20 mouse cellular contexts compared by ENCODE assay signal in the genomic region with DNA sequence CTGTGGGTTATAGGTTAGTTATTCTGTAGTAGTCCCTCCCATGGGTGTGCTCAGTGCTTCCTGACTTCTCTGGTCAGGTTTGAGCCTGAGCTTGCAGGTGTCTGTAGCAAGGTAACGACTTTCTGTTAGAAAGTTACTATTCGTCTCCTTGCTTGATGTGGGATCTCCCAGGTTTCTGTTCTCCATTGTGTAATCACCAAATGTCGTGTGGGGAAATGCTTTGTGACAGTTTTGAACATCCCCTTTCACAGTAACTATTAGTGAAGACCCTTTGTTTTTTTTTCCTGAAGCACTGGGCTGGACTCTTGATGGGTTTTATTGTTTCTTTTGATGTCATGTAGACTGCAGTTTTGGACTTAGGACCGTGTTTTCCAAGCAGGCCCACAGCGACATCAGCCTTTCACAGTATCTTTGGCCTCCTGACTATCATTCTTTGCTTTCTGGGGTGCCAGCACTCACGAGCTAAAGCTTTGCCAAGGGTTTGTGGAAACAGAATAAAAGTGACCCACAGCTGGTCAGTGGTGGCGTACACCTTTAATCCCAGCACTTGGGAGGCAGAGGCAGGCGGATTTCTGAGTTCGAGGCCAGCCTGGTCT. TPM values are rescaled to one million over a fixed set of nuclear protein-coding genes. Genes with fewer than 3 reads are reported as not detected.
DNase-seq lines count a peak whose midpoint lies in the region; ATAC-seq and TF ChIP-seq lines count a peak whose summit lies in the region.
"Had no signal": no experiment of that assay in that cellular context is flagged by ENCODE, and none has a peak within 500 bp of the region (broad histone marks: within the 10 kb centered on the region; RNA-seq: fewer than 3 reads in every experiment).

No protein-coding gene starts in this region.

- H3K4me3 ChIP-seq in heart, embryonic 16.5 days (ENCODE audit: low read length), result no peak overlapping the region
- no peak overlapping the region for H3K4me3 ChIP-seq in lung, embryonic 15.5 days
- no peak overlapping the region for H3K4me3 ChIP-seq in lung, adult 2 months (replicated peaks; ENCODE audit: extremely low read depth, low read depth, low read length)
- no peak overlapping the region for H3K4me3 ChIP-seq in intestine, postnatal 0 days (ENCODE audit: low read depth, low read length)
- H3K4me3 ChIP-seq in forebrain, embryonic 14.5 days (ENCODE audit: low read depth, low read length), result no peak overlapping the region
- H3K4me3 ChIP-seq: forebrain, embryonic 13.5 days; hindbrain, embryonic 10.5 days; midbrain, embryonic 13.5 days; myocyte; neural tube, embryonic 15.5 days had no signal

- DNase-seq in heart, adult 9 months (ENCODE audit: low spot score in 2 of 2), result no peak
- no peak for DNase-seq in lung, adult 2 months
- no peak for DNase-seq in forebrain, embryonic 14.5 days (ENCODE audit: low spot score)
- no peak for DNase-seq in spleen, adult 18-20 months
- DNase-seq: adrenal gland, postnatal 36 days; cerebellum, adult 9-11 months; embryo, embryonic 11 days; kidney, postnatal 10 days; right cerebral cortex, postnatal 25 days; thymus, postnatal 36 days had no signal

- no peak for TF ChIP-seq POLR2A in lung, adult 2 months (IDR thresholded peaks at IDR 0.05; ENCODE audit: borderline replicate concordance, extremely low read depth, low read depth, low read length)

- peak overlapping the region; percentile 78 for H3K27ac ChIP-seq in heart, embryonic 16.5 days (ENCODE audit: low read length)
- H3K27ac ChIP-seq in lung, embryonic 15.5 days, result peak overlapping the region; percentile 73; the same call in 1 of the 2 replicates
- peak overlapping the region; percentile 1; the same call in 1 of the 2 replicates for H3K27ac ChIP-seq in intestine, postnatal 0 days (ENCODE audit: low read depth, low read length)
- no peak overlapping the region for H3K27ac ChIP-seq in forebrain, embryonic 14.5 days (ENCODE audit: low read depth, low read length)
- H3K27ac ChIP-seq: forebrain, embryonic 13.5 days; hindbrain, embryonic 10.5 days; macrophage; midbrain, embryonic 13.5 days; neural tube, embryonic 15.5 days had no signal

- H3K36me3 ChIP-seq in heart, embryonic 16.5 days (ENCODE audit: control insufficient read depth, insufficient read depth), result peaks cover 26% of the 10 kb centered on the region
- H3K36me3 ChIP-seq in lung, embryonic 15.5 days, result peaks cover 31% of the 10 kb centered on the region; the same call in 1 of the 2 replicates
- peaks cover 32% of the 10 kb centered on the region; the same call in 1 of the 2 replicates for H3K36me3 ChIP-seq in intestine, postnatal 0 days (ENCODE audit: control insufficient read depth, insufficient read depth)
- H3K36me3 ChIP-seq in forebrain, embryonic 14.5 days (ENCODE audit: control insufficient read depth, insufficient read depth, low read length), result peaks cover 53% of the 10 kb centered on the region

- H3K27me3 ChIP-seq in heart, embryonic 16.5 days (ENCODE audit: control insufficient read depth, insufficient read depth, low read length), result no peaks in the 10 kb centered on the region
- H3K27me3 ChIP-seq in lung, embryonic 15.5 days, result no peaks in the 10 kb centered on the region
- no peaks in the 10 kb centered on the region for H3K27me3 ChIP-seq in intestine, postnatal 0 days (replicated peaks; ENCODE audit: control insufficient read depth, insufficient read depth, low read length)
- no peaks in the 10 kb centered on the region for H3K27me3 ChIP-seq in forebrain, embryonic 14.5 days (replicated peaks; ENCODE audit: control insufficient read depth, insufficient read depth, low read length)
- H3K27me3 ChIP-seq: forebrain, embryonic 13.5 days; midbrain, embryonic 13.5 days; neural tube, embryonic 15.5 days had no signal

- ATAC-seq in heart, embryonic 16.5 days (replicated peaks; ENCODE audit: extremely low read depth, insufficient read depth, low FRiP score), result no peak
- no peak for ATAC-seq in lung, embryonic 15.5 days (ENCODE audit: borderline replicate concordance, extremely low read depth, low FRiP score, low TSS enrichment)
- peak; percentile 42 for ATAC-seq in common myeloid progenitor, adult 5-6 weeks (replicated peaks; ENCODE audit: low read depth, poor library complexity, severe bottlenecking)
- no peak for ATAC-seq in intestine, postnatal 0 days
- ATAC-seq in forebrain, embryonic 14.5 days, result no peak
- ATAC-seq: forebrain, embryonic 13.5 days; midbrain, embryonic 13.5 days had no signal

- H3K9me3 ChIP-seq in heart, embryonic 16.5 days (replicated peaks; ENCODE audit: control insufficient read depth, low read length), result no peaks in the 10 kb centered on the region
- H3K9me3 ChIP-seq in lung, embryonic 15.5 days, result no peaks in the 10 kb centered on the region
- no peaks in the 10 kb centered on the region for H3K9me3 ChIP-seq in intestine, postnatal 0 days (ENCODE audit: control insufficient read depth)
- no peaks in the 10 kb centered on the region for H3K9me3 ChIP-seq in forebrain, embryonic 14.5 days (replicated peaks; ENCODE audit: control insufficient read depth, low read length)
- H3K9me3 ChIP-seq: forebrain, embryonic 13.5 days; hindbrain, embryonic 10.5 days; midbrain, embryonic 13.5 days; neural tube, embryonic 15.5 days had no signal

- 81% methylated on average over 9 of the region's 9 CpGs for WGBS in heart, embryonic 16.5 days
- 82% methylated on average over 9 of the region's 9 CpGs for WGBS in lung, embryonic 15.5 days
- WGBS in lung, adult 2 months, result 74% methylated on average over 9 of the region's 9 CpGs
- WGBS in intestine, postnatal 0 days, result 55% methylated on average over 9 of the region's 9 CpGs
- 88% methylated on average over 9 of the region's 9 CpGs for WGBS in forebrain, embryonic 14.5 days

- no peak overlapping the region for H3K9ac ChIP-seq in heart, embryonic 16.5 days (ENCODE audit: low read length)
- H3K9ac ChIP-seq in lung, embryonic 15.5 days, result no peak overlapping the region
- H3K9ac ChIP-seq in intestine, postnatal 0 days (ENCODE audit: low read depth, low read length), result no peak overlapping the region
- H3K9ac ChIP-seq in forebrain, embryonic 14.5 days (ENCODE audit: low read length), result no peak overlapping the region
- H3K9ac ChIP-seq: forebrain, embryonic 13.5 days; midbrain, embryonic 13.5 days; neural tube, embryonic 15.5 days had no signal

- TF ChIP-seq CTCF in lung, adult 2 months (IDR thresholded peaks at IDR 0.05; ENCODE audit: insufficient read depth, low read length), result no peak
- no peak for TF ChIP-seq CTCF in intestine, postnatal 0 days (IDR thresholded peaks at IDR 0.05; ENCODE audit: low read depth)

- no peak overlapping the region for H3K4me2 ChIP-seq in heart, embryonic 16.5 days (ENCODE audit: low read depth, low read length)
- H3K4me2 ChIP-seq in lung, embryonic 15.5 days, result no peak overlapping the region
- H3K4me2 ChIP-seq in intestine, postnatal 0 days (replicated peaks; ENCODE audit: low read depth), result no peak overlapping the region
- H3K4me2 ChIP-seq in forebrain, embryonic 14.5 days (ENCODE audit: low read length), result no peak overlapping the region
- H3K4me2 ChIP-seq: forebrain, embryonic 13.5 days; midbrain, embryonic 13.5 days; neural tube, embryonic 15.5 days had no signal

- H3K4me1 ChIP-seq in heart, embryonic 16.5 days (ENCODE audit: control insufficient read depth, insufficient read depth, low read length), result 0 out of 2 replicates have a peak, but pooled peaks cover 5% of the 10 kb centered on the region
- no peaks in the 10 kb centered on the region for H3K4me1 ChIP-seq in lung, embryonic 15.5 days
- peaks cover 13% of the 10 kb centered on the region for H3K4me1 ChIP-seq in lung, adult 2 months (ENCODE audit: control insufficient read depth, insufficient read depth, low read length)
- H3K4me1 ChIP-seq in intestine, postnatal 0 days (replicated peaks; ENCODE audit: control insufficient read depth, insufficient read depth, low read length), result peaks cover 9% of the 10 kb centered on the region; the same call in 1 of the 2 replicates
- H3K4me1 ChIP-seq in forebrain, embryonic 14.5 days (ENCODE audit: control insufficient read depth, insufficient read depth, low read length), result no peaks in the 10 kb centered on the region
- H3K4me1 ChIP-seq: forebrain, embryonic 13.5 days; midbrain, embryonic 13.5 days; neural tube, embryonic 15.5 days had no signal

RNA-seq across cellular contexts. Expression of a gene that starts 8.6 kb away (rescaled TPM):
- 17.4 and 18.5 TPM in 2 replicates for polyA plus RNA-seq in heart, embryonic 16.5 days (2015; fragmentation: Nextera tagmentation; extraction: Ambion mirVana)
- polyA plus RNA-seq in lung, embryonic 15.5 days (2015; fragmentation: Nextera tagmentation; extraction: Ambion mirVana), result 5.9 and 6.8 TPM in 2 replicates
- 55.6 and 69.2 TPM in 2 replicates for polyA plus RNA-seq in lung, adult 2 months (2012; rRNA removed)
- total RNA-seq in common myeloid progenitor, adult 5-6 weeks (2017), result 0.37 TPM in 1 of 2 replicates, not detected in the other
- 6.8 and 8.2 TPM in 2 replicates for polyA plus RNA-seq in intestine, postnatal 0 days (2015; fragmentation: Nextera tagmentation; extraction: Ambion mirVana)
- 3.3 and 5.7 TPM in 2 replicates for polyA plus RNA-seq in forebrain, embryonic 14.5 days (2014; fragmentation: Nextera tagmentation; extraction: Ambion mirVana)
- polyA plus RNA-seq: myocyte had no signal

RNA-seq across cellular contexts. Expression of a gene that starts 18.5 kb away (rescaled TPM):
- 36.1 and 39.1 TPM in 2 replicates for polyA plus RNA-seq in heart, embryonic 16.5 days (2015; fragmentation: Nextera tagmentation; extraction: Ambion mirVana)
- polyA plus RNA-seq in lung, embryonic 15.5 days (2015; fragmentation: Nextera tagmentation; extraction: Ambion mirVana), result 47.3 and 54.9 TPM in 2 replicates
- polyA plus RNA-seq in lung, adult 2 months (2012; rRNA removed), result 36.4 and 43.4 TPM in 2 replicates
- total RNA-seq in common myeloid progenitor, adult 5-6 weeks (2017), result 40.8 and 51.8 TPM in 2 replicates
- polyA plus RNA-seq in intestine, postnatal 0 days (2015; fragmentation: Nextera tagmentation; extraction: Ambion mirVana), result 21.7 and 25.8 TPM in 2 replicates
- polyA plus RNA-seq in forebrain, embryonic 14.5 days (2014; fragmentation: Nextera tagmentation; extraction: Ambion mirVana), result 61.3 and 66.1 TPM in 2 replicates

RNA-seq across cellular contexts. Expression of a gene that starts 27.6 kb away (rescaled TPM):
- polyA plus RNA-seq in heart, embryonic 16.5 days (2015; fragmentation: Nextera tagmentation; extraction: Ambion mirVana), result 75.4 and 85.6 TPM in 2 replicates
- polyA plus RNA-seq in lung, embryonic 15.5 days (2015; fragmentation: Nextera tagmentation; extraction: Ambion mirVana), result 105 and 119 TPM in 2 replicates
- 38.2 and 39.6 TPM in 2 replicates for polyA plus RNA-seq in lung, adult 2 months (2012; rRNA removed)
- 119 and 144 TPM in 2 replicates for total RNA-seq in common myeloid progenitor, adult 5-6 weeks (2017)
- polyA plus RNA-seq in intestine, postnatal 0 days (2015; fragmentation: Nextera tagmentation; extraction: Ambion mirVana), result 80.4 and 98.2 TPM in 2 replicates
- 147 and 164 TPM in 2 replicates for polyA plus RNA-seq in forebrain, embryonic 14.5 days (2014; fragmentation: Nextera tagmentation; extraction: Ambion mirVana)

RNA-seq across cellular contexts. Expression of a gene that starts 28.0 kb away (rescaled TPM):
- polyA plus RNA-seq in heart, embryonic 16.5 days (2015; fragmentation: Nextera tagmentation; extraction: Ambion mirVana), result 6.6 and 6.7 TPM in 2 replicates
- 9.9 and 11.5 TPM in 2 replicates for polyA plus RNA-seq in lung, embryonic 15.5 days (2015; fragmentation: Nextera tagmentation; extraction: Ambion mirVana)
- polyA plus RNA-seq in lung, adult 2 months (2012; rRNA removed), result 23.4 and 27.7 TPM in 2 replicates
- total RNA-seq in common myeloid progenitor, adult 5-6 weeks (2017), result 3.4 and 6.0 TPM in 2 replicates
- 4.8 and 5.5 TPM in 2 replicates for polyA plus RNA-seq in intestine, postnatal 0 days (2015; fragmentation: Nextera tagmentation; extraction: Ambion mirVana)
- 8.8 and 10.1 TPM in 2 replicates for polyA plus RNA-seq in forebrain, embryonic 14.5 days (2014; fragmentation: Nextera tagmentation; extraction: Ambion mirVana)

RNA-seq across cellular contexts. Expression of a gene that starts 36.9 kb away (rescaled TPM):
- 12.8 and 12.9 TPM in 2 replicates for polyA plus RNA-seq in heart, embryonic 16.5 days (2015; fragmentation: Nextera tagmentation; extraction: Ambion mirVana)
- 23.4 and 30.0 TPM in 2 replicates for polyA plus RNA-seq in lung, embryonic 15.5 days (2015; fragmentation: Nextera tagmentation; extraction: Ambion mirVana)
- polyA plus RNA-seq in lung, adult 2 months (2012; rRNA removed), result 48.1 and 102 TPM in 2 replicates
- total RNA-seq in common myeloid progenitor, adult 5-6 weeks (2017), result 2.5 and 2.8 TPM in 2 replicates
- polyA plus RNA-seq in intestine, postnatal 0 days (2015; fragmentation: Nextera tagmentation; extraction: Ambion mirVana), result 28.2 and 30.8 TPM in 2 replicates
- polyA plus RNA-seq in forebrain, embryonic 14.5 days (2014; fragmentation: Nextera tagmentation; extraction: Ambion mirVana), result 7.0 and 8.5 TPM in 2 replicates
